ENCODE assay signal across 27 mouse cellular contexts in genomic region chr5:63444407-63444806, GRCm38 (mm10).
DNase-seq lines count a peak whose midpoint lies in the region; ATAC-seq lines count a peak whose summit lies in the region.
"Had no signal": no experiment of that assay in that cellular context is flagged by ENCODE, and none has a peak within 500 bp of the region (broad histone marks: within the 10 kb centered on the region; RNA-seq: fewer than 3 reads in every experiment).

No protein-coding gene starts in this region.

- ATAC-seq in hindbrain, embryonic 12.5 days (ENCODE audit: low FRiP score), result peak; percentile 73; the same call in 1 of the 2 replicates
- no peak; the same call in 1 of the 2 replicates for ATAC-seq in hindbrain, embryonic 16.5 days
- peak; percentile 64; the same call in 1 of the 2 replicates for ATAC-seq in midbrain, embryonic 12.5 days (ENCODE audit: low FRiP score, low read depth)
- peak; percentile 78 for ATAC-seq in midbrain, embryonic 14.5 days (ENCODE audit: low FRiP score, low TSS enrichment)
- peak; percentile 45; the same call in 1 of the 2 replicates for ATAC-seq in neural tube, embryonic 15.5 days (ENCODE audit: low FRiP score)
- ATAC-seq: intestine, embryonic 15.5 days; liver, embryonic 12.5 days; liver, postnatal 0 days; Patski had no signal

- 73% methylated on average over 3 of the region's 3 CpGs for WGBS in hindbrain, embryonic 12.5 days
- WGBS in hindbrain, embryonic 16.5 days, result 59% methylated on average over 3 of the region's 3 CpGs
- 71% methylated on average over 3 of the region's 3 CpGs for WGBS in midbrain, embryonic 12.5 days
- WGBS in midbrain, embryonic 10.5 days, result 77% methylated on average over 3 of the region's 3 CpGs
- 62% methylated on average over 3 of the region's 3 CpGs for WGBS in midbrain, embryonic 14.5 days
- WGBS in neural tube, embryonic 15.5 days, result 33% methylated on average over 3 of the region's 3 CpGs

- H3K27ac ChIP-seq in hindbrain, embryonic 12.5 days, result no peak overlapping the region
- H3K27ac ChIP-seq in hindbrain, embryonic 16.5 days (ENCODE audit: low read depth, low read length), result no peak overlapping the region
- H3K27ac ChIP-seq in midbrain, embryonic 12.5 days (replicated peaks), result no peak overlapping the region
- no peak overlapping the region for H3K27ac ChIP-seq in midbrain, embryonic 10.5 days (replicated peaks)
- H3K27ac ChIP-seq in midbrain, embryonic 14.5 days (replicated peaks; ENCODE audit: low read depth, low read length), result no peak overlapping the region
- H3K27ac ChIP-seq in neural tube, embryonic 15.5 days (replicated peaks), result no peak overlapping the region
- H3K27ac ChIP-seq: heart, embryonic 13.5 days; intestine, embryonic 15.5 days; liver, embryonic 12.5 days had no signal

- no peaks in the 10 kb centered on the region for H3K4me1 ChIP-seq in hindbrain, embryonic 12.5 days
- H3K4me1 ChIP-seq in hindbrain, embryonic 16.5 days (ENCODE audit: control insufficient read depth, insufficient read depth, low read depth, low read length), result no peaks in the 10 kb centered on the region; the same call in 1 of the 2 replicates
- no peaks in the 10 kb centered on the region for H3K4me1 ChIP-seq in midbrain, embryonic 12.5 days
- H3K4me1 ChIP-seq in midbrain, embryonic 10.5 days, result 0 out of 2 replicates have a peak, but pooled peaks cover 2% of the 10 kb centered on the region
- H3K4me1 ChIP-seq in midbrain, embryonic 14.5 days (ENCODE audit: control insufficient read depth, insufficient read depth, low read length), result no peaks in the 10 kb centered on the region
- 0 out of 2 replicates have a peak, but pooled peaks cover 2% of the 10 kb centered on the region for H3K4me1 ChIP-seq in neural tube, embryonic 15.5 days
- H3K4me1 ChIP-seq: heart, embryonic 13.5 days; intestine, embryonic 15.5 days; liver, embryonic 12.5 days; megakaryocyte, embryonic 14.5 days had no signal

- DNase-seq in midbrain, embryonic 10.5 days (ENCODE audit: low spot score), result no peak
- DNase-seq in midbrain, embryonic 14.5 days, result peak; percentile 30
- DNase-seq in c-Kit-positive CD71-positive TER-119-positive erythroid progenitor cells, embryonic 14.5 days (ENCODE audit: low spot score), result no peak
- DNase-seq: adrenal gland, postnatal 14 days; cerebellum, adult 18-20 months; cerebellum, postnatal 10 days; gastrocnemius, postnatal 10 days; heart, postnatal 10 days; kidney, adult 8-10 months; kidney, postnatal 10 days; layer of hippocampus, postnatal 36 days; left cerebral cortex, postnatal 4 days; liver, postnatal 0 days; lung, postnatal 36 days; right cerebral cortex, adult 18-20 months; thymus, adult 2 months; thymus, postnatal 4 days had no signal

- no peak overlapping the region for H3K9ac ChIP-seq in hindbrain, embryonic 12.5 days
- no peak overlapping the region for H3K9ac ChIP-seq in hindbrain, embryonic 16.5 days (ENCODE audit: low read depth, low read length)
- H3K9ac ChIP-seq in midbrain, embryonic 12.5 days (replicated peaks), result no peak overlapping the region
- H3K9ac ChIP-seq in midbrain, embryonic 14.5 days (replicated peaks; ENCODE audit: low read length), result no peak overlapping the region
- H3K9ac ChIP-seq in neural tube, embryonic 15.5 days (replicated peaks), result no peak overlapping the region
- H3K9ac ChIP-seq: heart, embryonic 13.5 days; intestine, embryonic 15.5 days; liver, embryonic 12.5 days; liver, postnatal 0 days had no signal

- H3K27me3 ChIP-seq in hindbrain, embryonic 12.5 days, result no peaks in the 10 kb centered on the region
- no peaks in the 10 kb centered on the region for H3K27me3 ChIP-seq in hindbrain, embryonic 16.5 days (replicated peaks; ENCODE audit: control insufficient read depth, insufficient read depth, low read length)
- no peaks in the 10 kb centered on the region for H3K27me3 ChIP-seq in midbrain, embryonic 12.5 days
- H3K27me3 ChIP-seq in midbrain, embryonic 10.5 days (ENCODE audit: low read depth, poor library complexity, severe bottlenecking), result no peaks in the 10 kb centered on the region
- no peaks in the 10 kb centered on the region for H3K27me3 ChIP-seq in midbrain, embryonic 14.5 days (ENCODE audit: control insufficient read depth, insufficient read depth, low read length)
- H3K27me3 ChIP-seq in neural tube, embryonic 15.5 days (replicated peaks), result no peaks in the 10 kb centered on the region
- H3K27me3 ChIP-seq: heart, embryonic 13.5 days; intestine, embryonic 15.5 days; liver, embryonic 12.5 days; megakaryocyte, embryonic 14.5 days had no signal

- H3K4me3 ChIP-seq in hindbrain, embryonic 12.5 days, result no peak overlapping the region
- no peak overlapping the region for H3K4me3 ChIP-seq in hindbrain, embryonic 16.5 days (ENCODE audit: low read length)
- H3K4me3 ChIP-seq in midbrain, embryonic 12.5 days, result no peak overlapping the region
- no peak overlapping the region for H3K4me3 ChIP-seq in midbrain, embryonic 10.5 days
- H3K4me3 ChIP-seq in midbrain, embryonic 14.5 days (replicated peaks; ENCODE audit: low read depth, low read length), result no peak overlapping the region
- H3K4me3 ChIP-seq in neural tube, embryonic 15.5 days (replicated peaks), result no peak overlapping the region
- H3K4me3 ChIP-seq: erythroblast, embryonic 14.5 days; heart, embryonic 13.5 days; intestine, embryonic 15.5 days; liver, embryonic 12.5 days; megakaryocyte, embryonic 14.5 days had no signal

- no peaks in the 10 kb centered on the region for H3K36me3 ChIP-seq in hindbrain, embryonic 12.5 days
- no peaks in the 10 kb centered on the region for H3K36me3 ChIP-seq in hindbrain, embryonic 16.5 days (ENCODE audit: control insufficient read depth, insufficient read depth, low read length)
- H3K36me3 ChIP-seq in midbrain, embryonic 12.5 days, result no peaks in the 10 kb centered on the region
- no peaks in the 10 kb centered on the region for H3K36me3 ChIP-seq in midbrain, embryonic 10.5 days
- H3K36me3 ChIP-seq in midbrain, embryonic 14.5 days (ENCODE audit: control insufficient read depth, insufficient read depth, low read length), result no peaks in the 10 kb centered on the region
- no peaks in the 10 kb centered on the region for H3K36me3 ChIP-seq in neural tube, embryonic 15.5 days
- H3K36me3 ChIP-seq: heart, embryonic 13.5 days; intestine, embryonic 15.5 days; liver, embryonic 12.5 days had no signal

- no peak overlapping the region for H3K4me2 ChIP-seq in hindbrain, embryonic 12.5 days (replicated peaks)
- no peak overlapping the region for H3K4me2 ChIP-seq in hindbrain, embryonic 16.5 days (ENCODE audit: low read length)
- H3K4me2 ChIP-seq in midbrain, embryonic 12.5 days (replicated peaks), result no peak overlapping the region
- H3K4me2 ChIP-seq in midbrain, embryonic 14.5 days (ENCODE audit: low read length), result no peak overlapping the region
- H3K4me2 ChIP-seq in neural tube, embryonic 15.5 days, result no peak overlapping the region
- H3K4me2 ChIP-seq: heart, embryonic 13.5 days; intestine, embryonic 15.5 days; liver, embryonic 12.5 days had no signal

- H3K9me3 ChIP-seq in hindbrain, embryonic 12.5 days (replicated peaks), result no peaks in the 10 kb centered on the region
- no peaks in the 10 kb centered on the region for H3K9me3 ChIP-seq in hindbrain, embryonic 16.5 days (ENCODE audit: control insufficient read depth, low read length)
- H3K9me3 ChIP-seq in midbrain, embryonic 12.5 days, result no peaks in the 10 kb centered on the region
- no peaks in the 10 kb centered on the region for H3K9me3 ChIP-seq in midbrain, embryonic 10.5 days (replicated peaks)
- H3K9me3 ChIP-seq in midbrain, embryonic 14.5 days (ENCODE audit: control insufficient read depth, low read length), result no peaks in the 10 kb centered on the region
- H3K9me3 ChIP-seq in neural tube, embryonic 15.5 days (replicated peaks), result no peaks in the 10 kb centered on the region
- H3K9me3 ChIP-seq: heart, embryonic 13.5 days; intestine, embryonic 15.5 days; liver, embryonic 12.5 days; megakaryocyte, embryonic 14.5 days had no signal
